Mouse (Mus musculus) olfactory bulb, adult 2 months (tissue): Measurements from ENCODE around the gene Draxin. TPM values are rescaled to one million over a fixed set of nuclear protein-coding genes. Genes with fewer than 3 reads are reported as not detected.
"Not testable (repeated sequence)": the region's sequence is repeated elsewhere in the genome, so short reads cannot be mapped to it uniquely, and the experiment has no call there.

Experiments used
- H3K27ac ChIP-seq: fragments of 200-500 bp; 2 replicates; pipeline ENCODE4 v1.5.1; 2012; ENCODE audit warnings: low read depth, low read length; ENCODE audit not compliant: insufficient read depth
- H3K4me1 ChIP-seq: fragments of 200-500 bp; 2 replicates; pipeline ENCODE4 v1.6.1; 2012; ENCODE audit warnings: low read length; ENCODE audit not compliant: control insufficient read depth, insufficient read depth
- H3K4me3 ChIP-seq: fragments of 200-500 bp; 2 replicates; pipeline ENCODE4 v1.5.1; 2012; ENCODE audit warnings: mild to moderate bottlenecking, low read depth, low read length, moderate library complexity; ENCODE audit not compliant: insufficient read depth
- CTCF ChIP-seq: fragments of 200-500 bp; IDR thresholded peaks from 2 replicates; pipeline ENCODE4 v1.5.1; 2012; ENCODE audit warnings: low read depth, mild to moderate bottlenecking, low read length, moderate library complexity; ENCODE audit not compliant: insufficient read depth
- POLR2A ChIP-seq: fragments of 200-500 bp; IDR thresholded peaks from 2 replicates; pipeline ENCODE4 v1.6.1; 2012; ENCODE audit warnings: mild to moderate bottlenecking, low read depth, low read length, moderate library complexity; ENCODE audit not compliant: insufficient read depth
- WGBS: fragments of 180-500 bp; shearing (Covaris S2); methylation state at CpG from one replicate; pipeline ENCODE4 v1.1.7; 2018; 5-methylcytosine and 5-hydroxymethylcytosine counted together
- polyA plus RNA-seq: library from polyadenylated mRNA; stranded (reverse); fragments of >200 nt; gene quantifications from 2 replicates; pipeline ENCODE4 v1.2.4, GENCODE M21; 2012; ENCODE audit warnings: low replicate concordance; ENCODE audit not compliant: missing spikeins, insufficient read depth, insufficient read length

The Draxin gene
- polyA plus RNA-seq, 1 experiment: not detected

GRCm38 (mm10) chr4:148051046-148051776 lies 79.3 kb downstream of the Draxin start:
- Histone ChIP-seq H3K27ac (no peak overlapping the region), H3K4me1 (no peaks in the 10 kb centered on the region), H3K4me3 (no peak overlapping the region)
- no peak for TF ChIP-seq POLR2A
- no peak for TF ChIP-seq CTCF
- WGBS: 96% methylated on average over 13 of the region's 13 CpGs

GRCm38 (mm10) chr4:148050396-148050914 lies 80.0 kb downstream of the Draxin start:
- 94% methylated on average over 3 of the region's 3 CpGs for WGBS
- not testable (repeated sequence) for H3K27ac ChIP-seq, H3K4me1 ChIP-seq, H3K4me3 ChIP-seq

Other genes with a start within 250 kb of the Draxin start
- not detected in 2 replicates for gene Mfn2, start 226.0 kb downstream of the Draxin start, polyA plus RNA-seq
- not detected in 2 replicates for gene Plod1, start 193.9 kb downstream of the Draxin start, polyA plus RNA-seq
- not detected in 2 replicates for gene 2510039O18Rik, start 189.8 kb downstream of the Draxin start, polyA plus RNA-seq
- gene Nppb, start 144.9 kb downstream of the Draxin start, polyA plus RNA-seq: not detected in 2 replicates
- gene Nppa, start 130.0 kb downstream of the Draxin start, polyA plus RNA-seq: not detected in 2 replicates
- gene Clcn6, start 91.9 kb downstream of the Draxin start, polyA plus RNA-seq: not detected in 2 replicates
- gene Mthfr, start 91.6 kb downstream of the Draxin start, polyA plus RNA-seq: not detected in 2 replicates
- not detected in 2 replicates for gene Agtrap, start 42.7 kb downstream of the Draxin start, polyA plus RNA-seq
- not detected in 2 replicates for gene Mad2l2, start 314 bp downstream of the Draxin start, polyA plus RNA-seq
- gene Fbxo6, start 21.4 kb upstream of the Draxin start, polyA plus RNA-seq: not detected in 2 replicates
- not detected in 2 replicates for gene Fbxo44, start 29.8 kb upstream of the Draxin start, polyA plus RNA-seq
- gene Fbxo2, start 29.9 kb upstream of the Draxin start, polyA plus RNA-seq: not detected in 2 replicates
- gene Disp3, start 157.3 kb upstream of the Draxin start, polyA plus RNA-seq: not detected in 2 replicates